Mouse (Mus musculus) cerebellum, adult 2 months (tissue): Measurements from ENCODE around the gene Itpr1.

Experiments
- CTCF ChIP-seq: fragments of 200-500 bp; IDR thresholded peaks from 2 replicates; pipeline ENCODE4 v1.5.1; 2011; ENCODE audit warnings: low read depth, mild to moderate bottlenecking, control low read depth, low read length, moderate library complexity, borderline replicate concordance; ENCODE audit not compliant: insufficient read depth
- POLR2A ChIP-seq: fragments of 200-500 bp; IDR thresholded peaks from 2 replicates; pipeline ENCODE4 v1.6.1; 2011; ENCODE audit warnings: low read length, control low read depth, borderline replicate concordance; ENCODE audit not compliant: insufficient read depth

- TF ChIP-seq CTCF (no peak), POLR2A (no peak)
These were observed 708 bp upstream of the Itpr1 start for GRCm38 (mm10) chr6:108211896-108212880.
